8 mouse cellular contexts compared by ENCODE assay signal in the genomic region with DNA sequence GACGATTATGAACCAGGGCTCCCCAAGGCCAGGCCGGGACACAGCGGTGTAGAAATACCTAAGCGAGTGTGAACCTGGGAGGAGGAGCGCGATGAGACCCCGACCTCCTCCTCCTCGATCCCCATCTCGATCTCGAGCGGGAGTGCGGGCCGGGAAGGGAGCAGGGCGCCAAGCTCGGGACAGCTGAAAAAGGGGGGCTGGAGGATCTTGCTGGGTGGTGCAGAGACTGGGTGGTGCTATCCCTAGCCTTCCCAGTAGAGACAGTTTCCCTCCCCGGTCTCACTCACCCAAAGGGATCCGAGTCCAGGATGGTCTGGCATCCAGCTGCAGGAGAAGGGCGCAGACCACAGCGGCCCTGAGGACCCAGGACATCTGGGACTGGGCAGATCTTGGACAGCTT. TPM values are rescaled to one million over a fixed set of nuclear protein-coding genes. Genes with fewer than 3 reads are reported as not detected.
DNase-seq lines count a peak whose midpoint lies in the region; ATAC-seq and TF ChIP-seq lines count a peak whose summit lies in the region.
"Not testable (repeated sequence)": the region's sequence is repeated elsewhere in the genome, so short reads cannot be mapped to it uniquely, and the experiment has no call there.
"Had no signal": no experiment of that assay in that cellular context is flagged by ENCODE, and none has a peak within 500 bp of the region (broad histone marks: within the 10 kb centered on the region; RNA-seq: fewer than 3 reads in every experiment).

No protein-coding gene starts in this region.

- not testable (repeated sequence) for H3K36me3 ChIP-seq in heart, embryonic 10.5 days; hindbrain, postnatal 0 days (ENCODE audit: insufficient read depth, low read length); limb, embryonic 13.5 days; neural tube, embryonic 14.5 days (ENCODE audit: control insufficient read depth, insufficient read depth, low read length)
- H3K36me3 ChIP-seq in macrophage (ENCODE audit: inconsistent target) = peaks cover 16% of the 10 kb centered on the region

- not testable (repeated sequence) for TF ChIP-seq CTCF in bone marrow macrophage, adult 2 months (IDR thresholded peaks at IDR 0.05; ENCODE audit: low read depth, low read length); hindbrain, postnatal 0 days (IDR thresholded peaks at IDR 0.05; ENCODE audit: low read depth)

- 0 out of 2 replicates have a peak overlapping the region, but pooled peaks have one; percentile 9 for H3K9ac ChIP-seq in hindbrain, postnatal 0 days (replicated peaks; ENCODE audit: low read length)
- peak overlapping the region; percentile 63 for H3K9ac ChIP-seq in limb, embryonic 13.5 days
- H3K9ac ChIP-seq in neural tube, embryonic 14.5 days (replicated peaks; ENCODE audit: low read depth, low read length) = not testable (repeated sequence)

- peaks cover 15% of the 10 kb centered on the region for H3K4me1 ChIP-seq in bone marrow macrophage, adult 2 months (ENCODE audit: control insufficient read depth, insufficient read depth, low read length)
- H3K4me1 ChIP-seq in heart, embryonic 10.5 days; hindbrain, postnatal 0 days (ENCODE audit: insufficient read depth, low read length); limb, embryonic 13.5 days; neural tube, embryonic 14.5 days (ENCODE audit: control insufficient read depth, insufficient read depth, low read length): not testable (repeated sequence)

- H3K79me2 ChIP-seq in macrophage (ENCODE audit: inconsistent target) = peaks cover 53% of the 10 kb centered on the region

- not testable (repeated sequence) for H3K27ac ChIP-seq in bone marrow macrophage, adult 2 months (ENCODE audit: insufficient read depth, low read depth, low read length); heart, embryonic 10.5 days; hindbrain, postnatal 0 days; limb, embryonic 13.5 days; neural tube, embryonic 14.5 days (ENCODE audit: low read depth, low read length)
- H3K27ac ChIP-seq in macrophage = peak overlapping the region; percentile 74

- H3K27me3 ChIP-seq in heart, embryonic 10.5 days (ENCODE audit: insufficient read depth, poor library complexity, severe bottlenecking) = peaks cover 22% of the 10 kb centered on the region; the same call in 1 of the 2 replicates
- H3K27me3 ChIP-seq in hindbrain, postnatal 0 days (ENCODE audit: insufficient read depth, low read length); limb, embryonic 13.5 days; neural tube, embryonic 14.5 days (ENCODE audit: control insufficient read depth, insufficient read depth, low read length): not testable (repeated sequence)

- peak overlapping the region; percentile 61 for H3K4me3 ChIP-seq in bone marrow macrophage, adult 2 months (ENCODE audit: insufficient read depth, low read length)
- peak overlapping the region; percentile 58 for H3K4me3 ChIP-seq in heart, embryonic 10.5 days
- H3K4me3 ChIP-seq in hindbrain, postnatal 0 days (ENCODE audit: low read length) = peak overlapping the region; percentile 36
- peak overlapping the region; percentile 45 for H3K4me3 ChIP-seq in limb, embryonic 13.5 days
- H3K4me3 ChIP-seq in macrophage (ENCODE audit: inconsistent target) = peak overlapping the region; percentile 74
- peak overlapping the region; percentile 29 for H3K4me3 ChIP-seq in neural tube, embryonic 14.5 days (ENCODE audit: low read depth, low read length)

- DNase-seq in heart, embryonic 10.5 days (ENCODE audit: low spot score); hindbrain, postnatal 0 days (ENCODE audit: low spot score): not testable (repeated sequence)

- WGBS in heart, embryonic 10.5 days = 1% methylated on average over 19 of the region's 19 CpGs
- WGBS in hindbrain, postnatal 0 days = under 1% methylated on average over 19 of the region's 19 CpGs
- 0% methylated on average over 19 of the region's 19 CpGs for WGBS in limb, embryonic 13.5 days
- 2% methylated on average over 16 of the region's 19 CpGs for WGBS in macrophage (ENCODE audit: missing documents)
- 2% methylated on average over 9 of the region's 19 CpGs for WGBS in neural tube, embryonic 14.5 days

- not testable (repeated sequence) for H3K9me3 ChIP-seq in heart, embryonic 10.5 days; hindbrain, postnatal 0 days (ENCODE audit: low read length); limb, embryonic 13.5 days; neural tube, embryonic 14.5 days (ENCODE audit: control insufficient read depth, low read length)

- TF ChIP-seq POLR2A in bone marrow macrophage, adult 2 months (IDR thresholded peaks at IDR 0.05; ENCODE audit: borderline replicate concordance, low read depth, low read length) = not testable (repeated sequence)

- peak; percentile 37 for ATAC-seq in erythroblast, adult 5-6 weeks (replicated peaks; ENCODE audit: low FRiP score, poor library complexity, severe bottlenecking)
- peak; percentile 77 for ATAC-seq in hindbrain, postnatal 0 days
- ATAC-seq in limb, embryonic 13.5 days (ENCODE audit: low FRiP score, low read depth) = peak; percentile 72
- ATAC-seq in neural tube, embryonic 14.5 days (ENCODE audit: low read depth) = peak; percentile 80

- peak overlapping the region; percentile 61 for H3K4me2 ChIP-seq in hindbrain, postnatal 0 days (ENCODE audit: low read depth, low read length)
- H3K4me2 ChIP-seq in limb, embryonic 13.5 days (replicated peaks) = peak overlapping the region; percentile 77
- peak overlapping the region; percentile 64 for H3K4me2 ChIP-seq in neural tube, embryonic 14.5 days (ENCODE audit: low read depth, low read length)

RNA-seq across cellular contexts. Expression of a gene that starts 0.5 kb away (rescaled TPM):
- 89.0 and 112 TPM in 2 replicates for polyA plus RNA-seq in bone marrow macrophage, adult 2 months (2012; ENCODE audit: insufficient read depth, insufficient read length, missing spikeins)
- total RNA-seq in erythroblast, adult 5-6 weeks (2015; ENCODE audit: low replicate concordance) = 10.4 and 21.5 TPM in 2 replicates
- total RNA-seq in erythroblast, adult 5-6 weeks (2017; ENCODE audit: low replicate concordance) = 12.8 and 20.4 TPM in 2 replicates
- 4.4 and 7.2 TPM in 2 replicates for polyA plus RNA-seq in heart, embryonic 10.5 days (2016; fragmentation: Nextera tagmentation; extraction: Ambion mirVana)
- total RNA-seq in hindbrain, postnatal 0 days (2014; rRNA removed) = 10.0 and 15.4 TPM in 2 replicates
- 9.1 and 11.8 TPM in 2 replicates for polyA plus RNA-seq in hindbrain, postnatal 0 days (2015; fragmentation: Nextera tagmentation; extraction: Ambion mirVana)
- 18.8 and 21.1 TPM in 2 replicates for polyA plus RNA-seq in limb, embryonic 13.5 days (2015; fragmentation: Nextera tagmentation; extraction: Ambion mirVana)
- 100 to 1,000 TPM in 12 of 26 experiments, 10 to 100 TPM in 14; 10.8 to 389 (median 88.2) TPM for total RNA-seq in macrophage (2018; cell fraction: chromatin; rRNA removed)
- total RNA-seq in macrophage (2018; cell fraction: cytosol; rRNA removed) = 1,000 to 10,000 TPM in 3 of 26 experiments, 100 to 1,000 TPM in 22, 10 to 100 TPM in 1; 90.6 to 1,092 (median 380) TPM
- total RNA-seq in macrophage (2018; cell fraction: nucleus; rRNA removed) = 100 to 1,000 TPM in 15 of 26 experiments, 10 to 100 TPM in 11; 33.8 to 808 (median 308) TPM
- 56.5 to 198 TPM (median 94.0 TPM) in 3 replicates for polyA plus RNA-seq in macrophage (2018)
- polyA plus RNA-seq in neural tube, embryonic 14.5 days (2014; fragmentation: Nextera tagmentation; extraction: Ambion mirVana) = 5.9 and 8.9 TPM in 2 replicates

RNA-seq across cellular contexts. Expression of a gene that starts 0.7 kb away (rescaled TPM):
- polyA plus RNA-seq in bone marrow macrophage, adult 2 months (2012; ENCODE audit: insufficient read depth, insufficient read length, missing spikeins) = 0.72 TPM in 1 of 2 replicates, not detected in the other
- not detected in 2 replicates for total RNA-seq in erythroblast, adult 5-6 weeks (2015; ENCODE audit: low replicate concordance)
- not detected in 2 replicates for total RNA-seq in erythroblast, adult 5-6 weeks (2017; ENCODE audit: low replicate concordance)
- not detected in 2 replicates for polyA plus RNA-seq in heart, embryonic 10.5 days (2016; fragmentation: Nextera tagmentation; extraction: Ambion mirVana)
- total RNA-seq in hindbrain, postnatal 0 days (2014; rRNA removed) = not detected in 2 replicates
- polyA plus RNA-seq in hindbrain, postnatal 0 days (2015; fragmentation: Nextera tagmentation; extraction: Ambion mirVana) = not detected in 2 replicates
- polyA plus RNA-seq in limb, embryonic 13.5 days (2015; fragmentation: Nextera tagmentation; extraction: Ambion mirVana) = not detected in 2 replicates
- 1 to 10 TPM in 14 of 26 experiments, under 1 TPM in 5, not detected in 7; 0.55 to 7.0 (median 2.0) TPM for total RNA-seq in macrophage (2018; cell fraction: chromatin; rRNA removed)
- under 1 TPM in 10 of 26 experiments, not detected in 16; 0.08 to 0.33 (median 0.10) TPM for total RNA-seq in macrophage (2018; cell fraction: cytosol; rRNA removed)
- total RNA-seq in macrophage (2018; cell fraction: nucleus; rRNA removed) = 1 to 10 TPM in 16 of 26 experiments, under 1 TPM in 6, not detected in 4; 0.40 to 4.7 (median 2.0) TPM
- not detected in 3 replicates for polyA plus RNA-seq in macrophage (2018)
- not detected in 2 replicates for polyA plus RNA-seq in neural tube, embryonic 14.5 days (2014; fragmentation: Nextera tagmentation; extraction: Ambion mirVana)
- total RNA-seq: left cerebral cortex, adult 18-20 months had no signal

RNA-seq across cellular contexts. Expression of a gene that starts 9.4 kb away (rescaled TPM):
- polyA plus RNA-seq in bone marrow macrophage, adult 2 months (2012; ENCODE audit: insufficient read depth, insufficient read length, missing spikeins) = 351 and 364 TPM in 2 replicates
- total RNA-seq in erythroblast, adult 5-6 weeks (2015; ENCODE audit: low replicate concordance) = 249 and 264 TPM in 2 replicates
- total RNA-seq in erythroblast, adult 5-6 weeks (2017; ENCODE audit: low replicate concordance) = 271 and 275 TPM in 2 replicates
- 1.2 and 3.4 TPM in 2 replicates for polyA plus RNA-seq in heart, embryonic 10.5 days (2016; fragmentation: Nextera tagmentation; extraction: Ambion mirVana)
- total RNA-seq in hindbrain, postnatal 0 days (2014; rRNA removed) = 6.6 and 7.3 TPM in 2 replicates
- 8.8 and 9.4 TPM in 2 replicates for polyA plus RNA-seq in hindbrain, postnatal 0 days (2015; fragmentation: Nextera tagmentation; extraction: Ambion mirVana)
- polyA plus RNA-seq in limb, embryonic 13.5 days (2015; fragmentation: Nextera tagmentation; extraction: Ambion mirVana) = 7.3 TPM in 2 replicates
- 100 to 1,000 TPM in 18 of 26 experiments, 10 to 100 TPM in 8; 50.2 to 670 (median 341) TPM for total RNA-seq in macrophage (2018; cell fraction: chromatin; rRNA removed)
- 1,000 to 10,000 TPM in 9 of 26 experiments, 100 to 1,000 TPM in 17; 312 to 1,199 (median 634) TPM for total RNA-seq in macrophage (2018; cell fraction: cytosol; rRNA removed)
- 1,000 to 10,000 TPM in 10 of 26 experiments, 100 to 1,000 TPM in 16; 253 to 1,712 (median 806) TPM for total RNA-seq in macrophage (2018; cell fraction: nucleus; rRNA removed)
- 196 to 602 TPM (median 274 TPM) in 3 replicates for polyA plus RNA-seq in macrophage (2018)
- polyA plus RNA-seq in neural tube, embryonic 14.5 days (2014; fragmentation: Nextera tagmentation; extraction: Ambion mirVana) = 2.6 and 3.8 TPM in 2 replicates

RNA-seq across cellular contexts. Expression of a gene that starts 16.1 kb away (rescaled TPM):
- not detected in 2 replicates for polyA plus RNA-seq in bone marrow macrophage, adult 2 months (2012; ENCODE audit: insufficient read depth, insufficient read length, missing spikeins)
- not detected in 2 replicates for total RNA-seq in erythroblast, adult 5-6 weeks (2015; ENCODE audit: low replicate concordance)
- not detected in 2 replicates for total RNA-seq in erythroblast, adult 5-6 weeks (2017; ENCODE audit: low replicate concordance)
- not detected in 2 replicates for polyA plus RNA-seq in heart, embryonic 10.5 days (2016; fragmentation: Nextera tagmentation; extraction: Ambion mirVana)
- total RNA-seq in hindbrain, postnatal 0 days (2014; rRNA removed) = not detected in 2 replicates
- polyA plus RNA-seq in hindbrain, postnatal 0 days (2015; fragmentation: Nextera tagmentation; extraction: Ambion mirVana) = not detected in 2 replicates
- not detected in 2 replicates for polyA plus RNA-seq in limb, embryonic 13.5 days (2015; fragmentation: Nextera tagmentation; extraction: Ambion mirVana)
- under 1 TPM in 1 of 26 experiments, not detected in 25; 0.63 TPM for total RNA-seq in macrophage (2018; cell fraction: chromatin; rRNA removed)
- total RNA-seq in macrophage (2018; cell fraction: cytosol; rRNA removed) = under 1 TPM in 25 of 26 experiments, not detected in 1; 0.14 to 0.82 (median 0.40) TPM
- 1 to 10 TPM in 2 of 26 experiments, under 1 TPM in 10, not detected in 14; 0.44 to 1.4 (median 0.74) TPM for total RNA-seq in macrophage (2018; cell fraction: nucleus; rRNA removed)
- polyA plus RNA-seq in macrophage (2018) = 0.16 to 0.64 TPM (median 0.34 TPM) in 3 replicates
- polyA plus RNA-seq in neural tube, embryonic 14.5 days (2014; fragmentation: Nextera tagmentation; extraction: Ambion mirVana) = not detected in 2 replicates

RNA-seq across cellular contexts. Expression of a gene that starts 21.7 kb away (rescaled TPM):
- polyA plus RNA-seq in bone marrow macrophage, adult 2 months (2012; ENCODE audit: insufficient read depth, insufficient read length, missing spikeins) = 52.2 and 56.0 TPM in 2 replicates
- total RNA-seq in erythroblast, adult 5-6 weeks (2015; ENCODE audit: low replicate concordance) = 161 and 177 TPM in 2 replicates
- 587 and 609 TPM in 2 replicates for total RNA-seq in erythroblast, adult 5-6 weeks (2017; ENCODE audit: low replicate concordance)
- 2.5 and 2.6 TPM in 2 replicates for polyA plus RNA-seq in heart, embryonic 10.5 days (2016; fragmentation: Nextera tagmentation; extraction: Ambion mirVana)
- total RNA-seq in hindbrain, postnatal 0 days (2014; rRNA removed) = 0.10 and 0.11 TPM in 2 replicates
- polyA plus RNA-seq in hindbrain, postnatal 0 days (2015; fragmentation: Nextera tagmentation; extraction: Ambion mirVana) = 7.1 and 7.7 TPM in 2 replicates
- 3.4 and 4.1 TPM in 2 replicates for polyA plus RNA-seq in limb, embryonic 13.5 days (2015; fragmentation: Nextera tagmentation; extraction: Ambion mirVana)
- total RNA-seq in macrophage (2018; cell fraction: chromatin; rRNA removed) = 100 to 1,000 TPM in 11 of 26 experiments, 10 to 100 TPM in 14, 1 to 10 TPM in 1; 9.6 to 286 (median 85.2) TPM
- 100 to 1,000 TPM in 13 of 26 experiments, 10 to 100 TPM in 13; 35.3 to 269 (median 99.3) TPM for total RNA-seq in macrophage (2018; cell fraction: cytosol; rRNA removed)
- total RNA-seq in macrophage (2018; cell fraction: nucleus; rRNA removed) = 100 to 1,000 TPM in 15 of 26 experiments, 10 to 100 TPM in 11; 38.6 to 490 (median 169) TPM
- polyA plus RNA-seq in macrophage (2018) = 34.5 to 71.7 TPM (median 59.9 TPM) in 3 replicates
- polyA plus RNA-seq in neural tube, embryonic 14.5 days (2014; fragmentation: Nextera tagmentation; extraction: Ambion mirVana) = 11.0 and 12.7 TPM in 2 replicates

Comparison
In these comparisons a context has a peak if more than half of its experiments do, and no peak if none do; other contexts are left out.
1. RNA of a gene that starts 9.4 kb away (polyA plus RNA-seq): 351 to 364 TPM in bone marrow macrophage, adult 2 months and 196 to 602 TPM in macrophage; 8.8 to 9.4 TPM in hindbrain, postnatal 0 days, 7.3 TPM in limb, embryonic 13.5 days, 1.2 to 3.4 TPM in heart, embryonic 10.5 days and 2.6 to 3.8 TPM in neural tube, embryonic 14.5 days; every median in the first group is over 10 times any median in the second.
2. Peak in every context shown above with its lines, with median percentiles within 50 percentile points of each other: H3K4me3 ChIP-seq, ATAC-seq and H3K4me2 ChIP-seq.